Mouse (Mus musculus) erythroblast, adult 5-6 weeks (primary cell): Measurements from ENCODE around the gene Camk2b. TPM values are rescaled to one million over a fixed set of nuclear protein-coding genes. Genes with fewer than 3 reads are reported as not detected.

Experiments
- ATAC-seq: replicated peaks from 2 replicates; pipeline ENCODE4 v1.8.0; 2016; ENCODE audit warnings: moderate number of reproducible peaks, mild to moderate bottlenecking, moderate TSS enrichment, inconsistent platforms; ENCODE audit not compliant: poor library complexity, low FRiP score, severe bottlenecking
- total RNA-seq, 2 experiments: library from RNA; stranded (forward) in 1 of 2; stranded (reverse) in 1 of 2; fragments of 150-400 nt in 1 of 2; fragments of 200-764, 138-1000 nt in 1 of 2; gene quantifications; 2 replicates each; pipeline versions ENCODE4 v1.2.3 to v1.2.4; 2015 to 2017; ENCODE audit warnings: low replicate concordance in 2 of 2

Gene Camk2b
- total RNA-seq, 2 experiments from 2014 or later: not detected

- ATAC-seq: no peak
These were observed 7.0 kb downstream of the Camk2b start for GRCm38 (mm10) chr11:6059162-6059561.

GRCm38 (mm10) chr11:6053386-6053785 lies 12.8 kb downstream of the Camk2b start:
- no peak for ATAC-seq

- no peak for ATAC-seq
These were observed 16.0 kb downstream of the Camk2b start for GRCm38 (mm10) chr11:6050066-6050560.

GRCm38 (mm10) chr11:6048208-6048607 lies 18.0 kb downstream of the Camk2b start:
- ATAC-seq: no peak

- ATAC-seq: no peak
These were observed 27.2 kb downstream of the Camk2b start for GRCm38 (mm10) chr11:6038929-6039328.

- no peak for ATAC-seq
These were observed 28.5 kb downstream of the Camk2b start for GRCm38 (mm10) chr11:6037686-6038085.

- no peak for ATAC-seq
These were observed 29.0 kb downstream of the Camk2b start for GRCm38 (mm10) chr11:6037198-6037597.

- ATAC-seq: no peak
These were observed 29.7 kb downstream of the Camk2b start for GRCm38 (mm10) chr11:6036477-6036876.

- ATAC-seq: no peak
These were observed 30.6 kb downstream of the Camk2b start for GRCm38 (mm10) chr11:6035521-6035920.

- ATAC-seq: no peak
These were observed 31.4 kb downstream of the Camk2b start for GRCm38 (mm10) chr11:6034740-6035139.

GRCm38 (mm10) chr11:6033801-6034200 lies 32.4 kb downstream of the Camk2b start:
- ATAC-seq: no peak

GRCm38 (mm10) chr11:6033147-6033546 lies 33.0 kb downstream of the Camk2b start:
- peak; percentile 56 for ATAC-seq

GRCm38 (mm10) chr11:6030650-6031049 lies 35.5 kb downstream of the Camk2b start:
- ATAC-seq: no peak

GRCm38 (mm10) chr11:6029790-6030189 lies 36.4 kb downstream of the Camk2b start:
- ATAC-seq: no peak

GRCm38 (mm10) chr11:6028911-6029310 lies 37.3 kb downstream of the Camk2b start:
- no peak for ATAC-seq

GRCm38 (mm10) chr11:6026361-6026760 lies 39.8 kb downstream of the Camk2b start:
- ATAC-seq: no peak

- ATAC-seq: no peak
These were observed 41.1 kb downstream of the Camk2b start for GRCm38 (mm10) chr11:6024923-6025652.

- no peak for ATAC-seq
These were observed 45.0 kb downstream of the Camk2b start for GRCm38 (mm10) chr11:6020897-6021839.

GRCm38 (mm10) chr11:6020360-6020759 lies 45.8 kb downstream of the Camk2b start:
- no peak for ATAC-seq

- ATAC-seq: no peak
These were observed 47.7 kb downstream of the Camk2b start for GRCm38 (mm10) chr11:6018218-6019010.
